Mouse (Mus musculus) embryonic facial prominence, embryonic 14.5 days (tissue): Measurements from ENCODE around the gene Hist1h2ap. TPM values are rescaled to one million over a fixed set of nuclear protein-coding genes. Genes with fewer than 3 reads are reported as not detected.
A peak's percentile ranks its signal among the peaks of the same experiment; 100 is the strongest.
"Not testable (repeated sequence)": the region's sequence is repeated elsewhere in the genome, so short reads cannot be mapped to it uniquely, and the experiment has no call there.

Experiments
- ATAC-seq: fragments of 200-750 bp; cut with Nextera tagmentation; 2 replicates; pipeline ENCODE4 v1.8.0; 2017; ENCODE audit warnings: low read depth, moderate number of reproducible peaks, moderate TSS enrichment
- DNase-seq: peaks from one replicate; pipeline ENCODE4 v3.0.0-alpha.2; 2015; ENCODE audit warnings: low spot score
- H3K27ac ChIP-seq: fragments of 300-500 bp; sonication (generic); replicated peaks from 2 replicates; pipeline ENCODE4 v1.5.1; 2014; ENCODE audit warnings: low read depth, mild to moderate bottlenecking, low read length, moderate library complexity
- H3K27me3 ChIP-seq: fragments of 300-500 bp; sonication (generic); replicated peaks from 2 replicates; pipeline ENCODE4 v1.6.1; 2014; ENCODE audit warnings: low read length; ENCODE audit not compliant: control insufficient read depth, insufficient read depth
- H3K36me3 ChIP-seq: fragments of 300-500 bp; sonication (generic); 2 replicates; pipeline ENCODE4 v1.6.1; 2014; ENCODE audit warnings: low read length, mixed read lengths; ENCODE audit not compliant: control insufficient read depth, insufficient read depth
- H3K4me1 ChIP-seq: fragments of 300-500 bp; sonication (generic); 2 replicates; pipeline ENCODE4 v1.6.1; 2014; ENCODE audit warnings: antibody characterized with exemption, low read length; ENCODE audit not compliant: control insufficient read depth, insufficient read depth
- H3K4me2 ChIP-seq: fragments of 300-500 bp; sonication (generic); 2 replicates; pipeline ENCODE4 v1.6.1; 2014; ENCODE audit warnings: low read depth, mild to moderate bottlenecking, low read length, moderate library complexity, mixed read lengths
- H3K4me3 ChIP-seq: fragments of 300-500 bp; sonication (generic); 2 replicates; pipeline ENCODE4 v1.5.1; 2014; ENCODE audit warnings: low read depth, mild to moderate bottlenecking, low read length
- H3K9ac ChIP-seq: fragments of 300-500 bp; sonication (generic); 2 replicates; pipeline ENCODE4 v1.6.1; 2014; ENCODE audit warnings: low read depth, mild to moderate bottlenecking, low read length, moderate library complexity, mixed read lengths
- H3K9me3 ChIP-seq: fragments of 300-500 bp; sonication (generic); 2 replicates; pipeline ENCODE4 v1.6.1; 2016; ENCODE audit warnings: low read length; ENCODE audit not compliant: control insufficient read depth
- WGBS: fragments of 180-500 bp; shearing (Covaris S2); extraction: QIAGEN DNeasy Blood & Tissue Kit; methylation state at CpG from one replicate; pipeline ENCODE4 v1.1.7; 2014; 5-methylcytosine and 5-hydroxymethylcytosine counted together
- polyA plus RNA-seq: library from polyadenylated mRNA; unstranded; fragments of >200 nt; fragmentation: Nextera tagmentation; extraction: Ambion mirVana; gene quantifications from 2 replicates; pipeline ENCODE4 v1.2.1, GENCODE M21; 2014

The Hist1h2ap gene
- 2,692 and 2,964 TPM in 2 replicates for polyA plus RNA-seq

DNA sequence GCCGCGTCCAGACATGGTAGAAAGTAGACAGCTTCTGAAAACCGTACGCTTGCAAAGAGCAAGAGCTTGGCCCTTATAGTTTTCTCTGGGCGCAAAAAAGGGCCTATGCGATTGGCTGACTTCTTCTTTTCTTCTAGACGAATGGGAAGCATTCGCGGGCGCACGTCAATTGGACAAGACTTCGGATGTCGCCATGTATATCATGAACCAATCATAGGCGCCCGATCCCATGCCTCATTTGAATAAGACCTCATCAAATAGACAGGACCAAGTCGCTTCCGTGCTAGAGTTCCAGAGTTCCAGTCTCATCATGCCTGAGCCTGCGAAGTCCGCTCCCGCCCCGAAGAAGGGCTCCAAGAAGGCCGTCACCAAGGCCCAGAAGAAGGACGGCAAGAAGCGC is at the start of gene Hist1h2ap, which contains the start of gene Hist1h2br:
Gene Hist1h2ap (minus strand): TSS at position 47 of the 400 bp plus-strand sequence.
Gene Hist1h2br (plus strand): TSS at position 283 of the 400 bp plus-strand sequence.
- WGBS: no CpG with 5 or more reads among the region's 24 CpGs
- H3K36me3 ChIP-seq, H3K4me1 ChIP-seq, H3K9ac ChIP-seq, H3K4me2 ChIP-seq, H3K9me3 ChIP-seq, H3K4me3 ChIP-seq, H3K27me3 ChIP-seq, DNase-seq, H3K27ac ChIP-seq: not testable (repeated sequence)
- ATAC-seq: peak; percentile 93

- H3K4me2 ChIP-seq: peak overlapping the region; percentile 53
- no peaks in the 10 kb centered on the region for H3K27me3 ChIP-seq
- H3K4me3 ChIP-seq: peak overlapping the region; percentile 39
- H3K4me1 ChIP-seq: 0 out of 2 replicates have a peak, but pooled peaks cover 3% of the 10 kb centered on the region
- no peak overlapping the region for H3K27ac ChIP-seq
- H3K9me3 ChIP-seq: no peaks in the 10 kb centered on the region
- no peak overlapping the region for H3K9ac ChIP-seq
- ATAC-seq (peak; percentile 50; the same call in 1 of the 2 replicates), DNase-seq (peak; percentile 47)
- no peaks in the 10 kb centered on the region for H3K36me3 ChIP-seq
- 1% methylated on average over 13 of the region's 13 CpGs for WGBS
These were observed 49.6 kb upstream of the Hist1h2ap start for GRCm38 (mm10) chr13:21882760-21883405.

DNA sequence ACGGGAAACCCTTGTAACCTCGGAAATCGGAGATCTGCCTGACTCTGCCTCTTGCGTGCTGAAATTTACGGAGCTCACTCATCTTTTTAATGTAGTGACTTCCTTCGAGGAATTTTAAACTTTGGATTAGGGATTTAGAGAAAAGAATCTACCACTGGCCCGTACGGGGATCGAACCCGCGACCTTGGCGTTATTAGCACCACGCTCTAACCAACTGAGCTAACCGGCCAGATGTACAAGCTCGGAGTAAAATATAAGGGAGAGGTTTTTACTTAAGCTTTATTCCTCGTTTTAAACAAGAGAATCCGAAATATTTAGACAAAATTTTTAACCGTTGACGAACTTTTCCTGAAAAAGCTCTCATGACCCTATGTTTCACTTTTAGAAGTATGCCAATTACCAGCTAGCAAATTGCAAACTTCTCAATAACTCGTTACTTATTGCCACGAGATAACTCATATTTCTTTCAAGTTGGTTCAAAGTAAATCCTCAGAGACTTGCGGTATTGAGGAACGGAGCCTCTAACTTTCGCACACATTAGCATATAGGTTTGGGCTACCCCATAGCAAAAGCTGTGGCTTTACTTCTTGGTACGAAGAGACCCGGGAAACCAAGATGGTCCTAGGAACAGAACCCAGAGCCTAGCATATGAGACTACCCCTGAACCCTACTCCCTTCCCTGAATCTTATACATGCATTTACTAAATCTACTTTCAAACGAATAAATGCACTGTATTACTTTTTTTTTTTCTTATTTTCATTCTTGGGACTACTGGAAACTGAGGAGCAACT is 48.8 kb upstream of the Hist1h2ap start:
- H3K4me3 ChIP-seq: peak overlapping the region; percentile 39
- WGBS: 4% methylated on average over 27 of the region's 27 CpGs
- no peak for ATAC-seq

GRCm38 (mm10) chr13:21880735-21881134 is 47.4 kb upstream of the Hist1h2ap start:
- WGBS: 79% methylated on average over 6 of the region's 6 CpGs
- Histone ChIP-seq H3K9me3 (no peaks in the 10 kb centered on the region), H3K27ac (no peak overlapping the region), H3K4me1 (0 out of 2 replicates have a peak, but pooled peaks cover 3% of the 10 kb centered on the region), H3K27me3 (no peaks in the 10 kb centered on the region), H3K4me2 (no peak overlapping the region), H3K4me3 (no peak overlapping the region), H3K9ac (no peak overlapping the region), H3K36me3 (no peaks in the 10 kb centered on the region)
- no peak for ATAC-seq
- no peak for DNase-seq

More for the DNA sequence above, 48.8 kb upstream of the Hist1h2ap start:
- peak overlapping the region; percentile 53 for H3K4me2 ChIP-seq
- H3K27me3 ChIP-seq: no peaks in the 10 kb centered on the region
- no peak overlapping the region for H3K27ac ChIP-seq
- no peaks in the 10 kb centered on the region for H3K36me3 ChIP-seq
- DNase-seq: peak; percentile 56
- H3K4me1 ChIP-seq: 0 out of 2 replicates have a peak, but pooled peaks cover 3% of the 10 kb centered on the region
- no peaks in the 10 kb centered on the region for H3K9me3 ChIP-seq
- 0 out of 2 replicates have a peak overlapping the region, but pooled peaks have one; percentile 21 for H3K9ac ChIP-seq

- not testable (repeated sequence) for DNase-seq, H3K4me3 ChIP-seq, H3K27me3 ChIP-seq, H3K27ac ChIP-seq, H3K9me3 ChIP-seq, H3K36me3 ChIP-seq, H3K4me2 ChIP-seq, ATAC-seq, H3K9ac ChIP-seq, H3K4me1 ChIP-seq
- WGBS: 61% methylated on average over 3 of the region's 3 CpGs
These were observed 32.2 kb upstream of the Hist1h2ap start for GRCm38 (mm10) chr13:21865503-21865902.

- no peak overlapping the region for H3K27ac ChIP-seq
- no peak overlapping the region for H3K4me3 ChIP-seq
- H3K4me1 ChIP-seq: no peaks in the 10 kb centered on the region
- H3K27me3 ChIP-seq: no peaks in the 10 kb centered on the region
- H3K4me2 ChIP-seq: no peak overlapping the region
- DNase-seq: no peak
- no peak overlapping the region for H3K9ac ChIP-seq
- no peak for ATAC-seq
- WGBS: 17% methylated on average over 5 of the region's 5 CpGs
- no peaks in the 10 kb centered on the region for H3K36me3 ChIP-seq
- no peaks in the 10 kb centered on the region for H3K9me3 ChIP-seq
These were observed 28.3 kb upstream of the Hist1h2ap start for GRCm38 (mm10) chr13:21861608-21862007.

DNA sequence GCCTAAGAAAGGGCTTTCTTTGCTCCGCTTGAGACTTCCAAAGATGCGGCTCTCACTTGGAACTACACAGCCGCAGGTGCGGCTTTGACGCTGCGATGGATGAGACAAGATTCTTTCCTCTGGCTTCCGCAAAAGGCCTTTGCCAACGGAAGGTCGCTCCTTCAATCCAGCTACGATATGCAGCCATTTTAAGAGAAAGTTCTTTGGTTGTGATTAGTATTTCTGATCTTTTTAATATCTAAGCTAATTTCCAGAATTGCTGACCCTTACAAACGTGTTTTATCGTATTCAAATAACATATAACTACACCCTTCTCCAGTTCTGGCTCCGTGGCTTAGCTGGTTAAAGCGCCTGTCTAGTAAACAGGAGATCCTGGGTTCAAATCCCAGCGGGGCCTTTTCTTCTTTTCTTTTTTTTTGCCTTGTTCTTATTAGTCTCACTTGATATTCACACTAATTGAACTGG is 22.4 kb upstream of the Hist1h2ap start:
- Histone ChIP-seq H3K4me3 (peak overlapping the region; percentile 44), H3K36me3 (no peaks in the 10 kb centered on the region), H3K9ac (peak overlapping the region; percentile 55), H3K4me1 (no peaks in the 10 kb centered on the region), H3K9me3 (no peaks in the 10 kb centered on the region), H3K27me3 (no peaks in the 10 kb centered on the region), H3K4me2 (peak overlapping the region; percentile 59), H3K27ac (no peak overlapping the region)
- 3% methylated on average over 15 of the region's 15 CpGs for WGBS
- DNase-seq (peak; percentile 72), ATAC-seq (peak; percentile 53; the same call in 1 of the 2 replicates)

- Histone ChIP-seq H3K4me3 (peak overlapping the region; percentile 44), H3K4me2 (peak overlapping the region; percentile 59), H3K4me1 (no peaks in the 10 kb centered on the region), H3K9ac (no peak overlapping the region), H3K36me3 (no peaks in the 10 kb centered on the region), H3K9me3 (no peaks in the 10 kb centered on the region), H3K27ac (no peak overlapping the region), H3K27me3 (no peaks in the 10 kb centered on the region)
- WGBS: under 1% methylated on average over 11 of the region's 11 CpGs
- DNase-seq: peak; percentile 59
- peak; percentile 55 for ATAC-seq
These were observed 21.8 kb upstream of the Hist1h2ap start for GRCm38 (mm10) chr13:21855146-21855545.
